Comparison of ENCODE assay signal across 12 mouse cellular contexts in the genomic region with DNA sequence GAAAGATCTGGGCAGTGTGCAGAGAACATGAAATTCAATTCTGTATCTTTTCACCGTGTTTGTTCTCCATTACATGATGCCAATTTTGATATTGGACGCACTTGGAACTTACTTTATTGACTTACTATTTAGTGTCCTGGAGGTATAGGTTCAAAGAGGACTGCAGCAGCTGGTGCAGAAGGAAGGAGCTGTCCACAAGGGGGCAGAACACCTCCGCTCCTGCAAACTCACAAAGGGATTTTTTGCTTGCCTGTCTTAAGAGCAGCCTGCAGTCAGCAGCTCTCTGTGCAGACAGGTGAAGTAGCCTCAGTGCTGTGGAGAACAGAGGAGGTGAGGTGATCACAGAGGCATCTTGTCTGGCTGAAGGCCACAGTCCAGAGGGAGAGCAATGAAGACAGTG.
DNase-seq lines count a peak whose midpoint lies in the region; ATAC-seq and TF ChIP-seq lines count a peak whose summit lies in the region.
"Had no signal": no experiment of that assay in that cellular context is flagged by ENCODE, and none has a peak within 500 bp of the region (broad histone marks: within the 10 kb centered on the region; RNA-seq: fewer than 3 reads in every experiment).

No protein-coding gene starts in this region.

- no peak overlapping the region for H3K4me2 ChIP-seq in kidney, embryonic 16.5 days (replicated peaks; ENCODE audit: low read depth, low read length)
- H3K4me2 ChIP-seq in neural tube, embryonic 15.5 days: no peak overlapping the region
- H3K4me2 ChIP-seq: embryonic facial prominence, embryonic 15.5 days; heart, embryonic 11.5 days; lung, embryonic 15.5 days; neural tube, embryonic 13.5 days had no signal

- TF ChIP-seq CTCF in ES-Bruce4 (IDR thresholded peaks at IDR 0.05; ENCODE audit: low read depth, low read length): peak; percentile 65

- H3K27me3 ChIP-seq in kidney, embryonic 16.5 days (ENCODE audit: insufficient read depth, low read length): no peaks in the 10 kb centered on the region
- no peaks in the 10 kb centered on the region for H3K27me3 ChIP-seq in ES-Bruce4 (ENCODE audit: control insufficient read depth, insufficient read depth, low read length, poor library complexity, severe bottlenecking)
- H3K27me3 ChIP-seq in neural tube, embryonic 15.5 days (replicated peaks): no peaks in the 10 kb centered on the region
- H3K27me3 ChIP-seq: embryonic facial prominence, embryonic 15.5 days; lung, embryonic 15.5 days; neural tube, embryonic 13.5 days had no signal

- WGBS in kidney, embryonic 16.5 days: 38% methylated on average over 3 of the region's 3 CpGs
- WGBS in neural tube, embryonic 15.5 days: 50% methylated on average over 3 of the region's 3 CpGs

- DNase-seq in kidney, adult 9 months: peak; percentile 13
- peak; percentile 30 for DNase-seq in T-cell, adult 2 months (ENCODE audit: low spot score)
- DNase-seq in retina, postnatal 1 day: peak; percentile 1
- no peak for DNase-seq in lung, postnatal 4 days
- DNase-seq: layer of hippocampus, adult 9-11 months had no signal

- H3K9me3 ChIP-seq in kidney, embryonic 16.5 days (ENCODE audit: low read length): no peaks in the 10 kb centered on the region
- no peaks in the 10 kb centered on the region for H3K9me3 ChIP-seq in ES-Bruce4 (replicated peaks; ENCODE audit: control insufficient read depth, insufficient read depth, low read length, poor library complexity, severe bottlenecking)
- H3K9me3 ChIP-seq in neural tube, embryonic 15.5 days (replicated peaks): no peaks in the 10 kb centered on the region; the same call in 1 of the 2 replicates
- H3K9me3 ChIP-seq: embryonic facial prominence, embryonic 15.5 days; lung, embryonic 15.5 days had no signal

- no peak for TF ChIP-seq EP300 in ES-Bruce4 (IDR thresholded peaks at IDR 0.05; ENCODE audit: insufficient read depth, low read depth, low read length)

- no peak overlapping the region for H3K4me3 ChIP-seq in kidney, embryonic 16.5 days (ENCODE audit: low read length)
- H3K4me3 ChIP-seq in ES-Bruce4 (ENCODE audit: low read depth, low read length): no peak overlapping the region
- no peak overlapping the region for H3K4me3 ChIP-seq in neural tube, embryonic 15.5 days (replicated peaks)
- H3K4me3 ChIP-seq: embryonic facial prominence, embryonic 15.5 days; lung, embryonic 15.5 days; neural tube, embryonic 13.5 days had no signal

- no peaks in the 10 kb centered on the region for H3K36me3 ChIP-seq in kidney, embryonic 16.5 days (ENCODE audit: insufficient read depth, low read length)
- H3K36me3 ChIP-seq in ES-Bruce4 (ENCODE audit: control insufficient read depth, insufficient read depth, low read length, poor library complexity, severe bottlenecking): no peaks in the 10 kb centered on the region
- H3K36me3 ChIP-seq in neural tube, embryonic 15.5 days: no peaks in the 10 kb centered on the region
- H3K36me3 ChIP-seq: embryonic facial prominence, embryonic 15.5 days; lung, embryonic 15.5 days; neural tube, embryonic 13.5 days had no signal

- no peaks in the 10 kb centered on the region for H3K4me1 ChIP-seq in kidney, embryonic 16.5 days (ENCODE audit: insufficient read depth, low read length)
- H3K4me1 ChIP-seq in ES-Bruce4 (ENCODE audit: control insufficient read depth, insufficient read depth, low read length): no peaks in the 10 kb centered on the region
- H3K4me1 ChIP-seq in neural tube, embryonic 15.5 days: no peaks in the 10 kb centered on the region
- H3K4me1 ChIP-seq: embryonic facial prominence, embryonic 15.5 days; lung, embryonic 15.5 days; neural tube, embryonic 13.5 days had no signal

- ATAC-seq in kidney, embryonic 16.5 days (ENCODE audit: low FRiP score, low TSS enrichment): no peak
- ATAC-seq in neural tube, embryonic 15.5 days (ENCODE audit: low FRiP score): no peak

- H3K27ac ChIP-seq in kidney, embryonic 16.5 days (ENCODE audit: low read length): no peak overlapping the region
- H3K27ac ChIP-seq in ES-Bruce4 (ENCODE audit: insufficient read depth, low read length): no peak overlapping the region
- H3K27ac ChIP-seq in neural tube, embryonic 15.5 days (replicated peaks): no peak overlapping the region
- H3K27ac ChIP-seq: embryonic facial prominence, embryonic 15.5 days; lung, embryonic 15.5 days; neural tube, embryonic 13.5 days had no signal

- no peak overlapping the region for H3K9ac ChIP-seq in kidney, embryonic 16.5 days (replicated peaks; ENCODE audit: low read length)
- H3K9ac ChIP-seq in ES-Bruce4 (ENCODE audit: low read depth, poor library complexity, severe bottlenecking): no peak overlapping the region
- no peak overlapping the region for H3K9ac ChIP-seq in neural tube, embryonic 15.5 days (replicated peaks)
- H3K9ac ChIP-seq: embryonic facial prominence, embryonic 15.5 days; lung, embryonic 15.5 days; neural tube, embryonic 13.5 days had no signal

- TF ChIP-seq POLR2A in ES-Bruce4 (IDR thresholded peaks at IDR 0.05; ENCODE audit: insufficient read depth, low read length): no peak

Comparison
In these comparisons a context has a peak if more than half of its experiments do, and no peak if none do; other contexts are left out.
1. DNase-seq: peak in kidney, adult 9 months (single experiment), T-cell, adult 2 months (single experiment) and retina, postnatal 1 day (single experiment); none in lung, postnatal 4 days (0 of 2).